Mouse (Mus musculus) thymus, adult 18-20 months (tissue): ENCODE results near the gene Zfp46.

Source experiments
- DNase-seq, 2 experiments: peaks; one replicate each; pipeline ENCODE4 v3.0.0; 2022; ENCODE audit warnings: mixed read lengths in 2 of 2

Zfp46 gene

GRCm38 (mm10) chr4:136284455-136284854, at the start of gene Zfp46:
TSS of gene Zfp46 (plus strand) at chr4:136284683.
- DNase-seq: no peak

DNA sequence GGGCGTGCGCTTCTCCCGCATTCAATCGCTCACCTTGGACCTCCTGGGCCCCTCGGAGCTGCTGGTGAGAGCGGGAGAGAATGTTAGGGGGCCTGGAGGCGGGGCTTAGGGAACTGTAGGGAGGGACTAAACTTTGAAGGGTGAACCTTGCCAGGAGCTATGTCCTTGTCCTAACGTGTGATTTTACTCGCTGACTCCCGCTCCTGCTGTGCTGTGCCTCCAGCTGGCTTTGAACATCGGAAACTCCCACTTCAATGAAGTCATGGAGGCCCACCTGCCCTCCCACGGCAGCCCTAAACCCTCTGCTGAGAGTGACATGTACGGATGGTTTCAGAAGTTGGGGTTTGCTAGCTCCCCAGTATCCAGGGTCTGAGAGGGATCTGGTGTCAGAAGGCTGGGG, 45.8 kb upstream of the Zfp46 start:
- DNase-seq: no peak

DNA sequence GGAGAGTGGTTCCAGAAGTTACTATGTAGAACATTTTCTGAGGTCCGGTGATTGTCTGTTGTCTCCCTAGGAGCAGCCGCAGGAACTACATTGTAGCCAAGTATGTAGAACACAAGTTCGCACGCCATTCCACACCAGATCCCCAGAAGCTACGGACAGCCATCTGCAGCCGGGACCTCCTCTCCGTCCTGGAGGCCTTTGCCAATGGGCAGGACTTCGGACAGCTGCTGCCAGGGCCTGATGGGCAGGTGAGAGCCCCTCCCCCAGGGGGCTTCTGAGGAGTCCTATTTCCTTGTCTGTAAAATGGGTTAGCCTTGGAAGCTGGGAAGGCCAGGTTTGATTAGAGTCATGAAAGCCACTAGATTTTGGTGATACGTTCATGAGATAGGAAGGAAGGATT, 45.4 kb upstream of the Zfp46 start:
- DNase-seq: no peak

GRCm38 (mm10) chr4:136239622-136240021, 44.9 kb upstream of the Zfp46 start:
- peak; percentile 55 to 56 for DNase-seq

DNA sequence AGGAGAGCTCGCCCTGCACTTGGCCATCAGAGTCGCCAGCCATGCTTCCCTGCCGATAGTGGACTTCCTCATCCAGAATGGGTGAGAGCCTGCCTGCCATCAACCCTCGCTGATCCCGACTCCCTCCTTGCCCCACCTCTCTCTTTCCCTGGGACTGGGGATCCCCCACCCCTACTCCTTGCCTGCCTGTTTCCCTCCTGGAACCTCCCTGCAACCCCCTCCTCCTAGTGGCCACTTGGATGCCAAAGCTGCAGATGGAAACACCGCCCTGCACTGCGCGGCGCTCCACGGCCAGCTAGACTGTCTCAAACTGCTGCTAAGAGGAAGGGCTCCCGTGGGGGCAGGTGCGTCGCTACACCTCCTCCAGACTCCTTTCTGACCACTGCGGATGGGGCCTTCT, 44.4 kb upstream of the Zfp46 start:
- no peak for DNase-seq

DNA sequence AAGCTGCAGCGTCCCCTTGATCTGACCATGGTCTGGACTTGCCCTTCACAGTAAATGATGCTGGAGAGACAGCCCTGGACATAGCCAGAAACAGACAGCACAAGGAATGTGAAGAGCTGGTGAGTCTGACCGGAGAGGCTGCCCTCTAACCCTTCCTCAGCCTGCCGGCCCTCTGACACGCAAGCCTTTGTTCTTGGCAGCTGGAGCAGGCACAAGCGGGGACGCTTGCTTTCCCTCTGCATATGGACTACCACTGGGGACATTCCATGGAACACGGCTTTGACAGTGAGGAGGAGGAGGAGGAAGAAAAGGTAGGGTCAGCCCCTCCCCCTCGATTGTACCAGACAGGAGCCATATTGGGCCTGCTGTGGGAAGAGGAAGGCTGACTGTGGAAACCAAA, 43.5 kb upstream of the Zfp46 start:
- DNase-seq: no peak

DNA sequence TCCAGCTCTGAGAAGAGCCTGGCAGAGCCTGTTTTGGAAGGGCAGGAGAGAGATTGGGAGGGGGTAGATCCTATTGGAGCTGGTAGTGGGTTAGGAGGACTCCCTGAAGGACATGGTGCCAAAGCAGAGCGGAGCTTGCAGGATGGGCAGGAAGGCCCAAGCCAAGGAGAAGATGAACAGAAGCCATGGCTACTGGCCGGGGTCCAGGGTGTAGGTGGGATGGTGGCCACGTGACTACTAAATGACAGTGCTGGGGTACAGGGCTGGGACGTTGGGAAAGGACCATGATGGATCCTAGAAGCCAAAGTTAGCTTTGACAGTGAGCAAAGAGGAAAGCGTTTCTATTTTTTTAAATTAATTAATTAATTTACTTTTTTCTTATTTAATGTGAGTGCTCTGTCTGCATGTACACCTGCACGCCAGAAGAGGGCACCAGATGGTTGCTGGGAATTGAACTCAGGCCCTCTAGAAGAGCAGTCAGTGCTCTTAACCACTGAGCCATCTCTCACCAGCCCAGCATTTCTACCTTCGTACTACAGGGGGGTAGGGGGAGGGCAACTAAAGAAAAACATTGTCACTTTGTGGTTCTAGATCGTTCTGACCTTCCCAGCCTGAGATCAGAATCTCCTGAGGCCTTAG, 42.3 kb upstream of the Zfp46 start:
- no peak for DNase-seq

DNA sequence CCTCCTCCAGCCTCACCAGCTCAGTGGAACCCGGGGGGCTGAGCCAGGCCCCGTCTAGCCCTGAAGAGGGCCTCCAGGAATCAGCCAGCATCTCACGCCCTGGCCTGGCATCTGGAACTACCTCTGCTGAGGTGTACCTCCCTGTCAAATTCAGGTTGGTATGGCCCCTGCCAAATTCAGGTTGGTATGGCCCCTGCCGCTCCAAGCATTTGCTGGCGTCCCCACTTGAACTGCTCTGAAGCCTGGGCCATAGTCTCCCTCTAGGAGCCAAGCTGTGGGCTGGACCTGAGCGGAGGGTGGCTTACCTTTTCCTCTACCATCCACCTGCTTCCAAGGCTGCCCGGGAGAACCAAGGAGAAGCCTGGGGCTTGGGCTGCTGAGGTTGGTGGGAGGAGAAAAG, 41.8 kb upstream of the Zfp46 start:
- no peak for DNase-seq

GRCm38 (mm10) chr4:136244208-136244607, 40.3 kb upstream of the Zfp46 start:
- no peak for DNase-seq

DNA sequence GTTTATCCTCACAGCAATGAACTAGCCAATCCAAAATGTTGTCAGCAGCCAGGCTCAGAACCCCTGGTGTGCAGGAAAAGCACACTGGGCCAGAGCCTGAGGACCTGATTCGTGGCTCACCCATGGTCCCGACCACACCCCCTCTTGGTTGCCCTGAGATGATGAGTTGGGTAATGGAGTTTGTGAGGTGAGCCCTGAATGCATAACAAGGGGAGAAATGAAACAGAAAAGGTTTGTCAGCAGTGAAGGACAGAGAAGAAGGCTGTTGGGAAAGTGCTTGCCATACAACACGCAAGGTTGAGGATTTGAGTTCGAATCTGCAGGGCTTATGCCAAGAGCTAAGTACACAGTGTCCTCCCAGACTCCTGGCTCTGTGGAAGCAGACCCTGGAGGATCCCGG, 38.8 kb upstream of the Zfp46 start:
- no peak for DNase-seq

DNA sequence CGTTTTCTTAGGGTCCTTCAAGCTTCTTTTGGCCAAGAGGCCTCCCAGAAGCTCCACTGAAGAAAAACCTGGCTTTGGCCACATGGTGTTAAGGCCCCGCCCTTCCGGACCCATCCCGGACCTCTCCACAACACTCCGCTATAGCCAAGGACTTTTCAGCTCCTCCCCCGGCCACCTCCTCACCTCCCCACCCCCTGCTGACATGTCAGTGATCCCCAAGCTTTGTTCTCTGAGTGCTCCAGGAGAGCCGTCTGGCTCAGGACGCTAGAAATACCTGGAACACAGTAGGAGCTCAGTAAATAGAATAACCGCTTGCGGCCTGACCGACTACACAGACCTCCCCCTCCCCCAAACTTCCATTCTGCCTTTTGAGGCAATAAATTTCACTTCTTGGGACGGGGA, 37.9 kb upstream of the Zfp46 start:
- DNase-seq: no peak

GRCm38 (mm10) chr4:136247386-136247728, 37.1 kb upstream of the Zfp46 start:
- DNase-seq: no peak

DNA sequence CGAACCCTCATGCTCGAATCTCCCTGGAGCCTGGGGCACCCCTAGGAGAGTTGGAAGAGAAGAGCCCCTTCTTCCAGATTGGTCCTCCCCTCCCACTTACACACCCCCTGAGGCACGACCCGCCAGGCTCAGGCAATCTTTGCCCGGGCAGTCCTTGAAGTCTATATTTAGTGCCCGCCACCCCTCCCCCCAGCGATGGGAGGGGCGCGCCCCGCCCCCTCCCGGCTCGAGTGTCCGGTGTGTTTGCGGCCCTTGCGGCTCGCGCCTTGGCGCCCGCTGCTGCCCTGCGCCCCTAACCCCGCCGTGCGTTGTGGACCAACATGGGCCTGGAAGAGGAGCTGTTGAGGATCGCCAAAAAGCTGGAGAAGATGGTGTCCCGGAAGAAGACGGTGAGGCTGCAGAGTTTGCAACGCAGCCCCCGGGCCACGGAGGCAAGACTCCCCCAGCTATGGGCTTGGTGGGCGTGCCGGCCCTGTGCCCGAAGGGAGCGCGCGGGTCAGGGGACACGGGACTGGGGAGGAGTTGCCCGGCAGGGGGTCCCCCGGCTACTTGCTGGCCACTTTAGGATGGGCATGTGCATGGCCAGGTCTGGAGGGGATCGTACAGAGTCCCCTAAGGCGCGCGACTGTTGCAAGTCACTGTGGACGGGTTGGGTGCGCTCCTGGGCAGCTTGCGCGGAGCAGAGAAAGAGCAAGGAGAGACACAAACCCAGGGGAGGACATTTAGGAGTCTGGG, 36.6 kb upstream of the Zfp46 start, which contains the start of gene Tcea3:
Gene Tcea3, plus strand, starts transcription at position 1 of the 735 bp plus-strand sequence.
- DNase-seq: no peak

- no peak for DNase-seq
Measured at GRCm38 (mm10) chr4:136248464-136249331, 35.8 kb upstream of the Zfp46 start.

GRCm38 (mm10) chr4:136249332-136249647, 35.2 kb upstream of the Zfp46 start:
- no peak for DNase-seq

DNA sequence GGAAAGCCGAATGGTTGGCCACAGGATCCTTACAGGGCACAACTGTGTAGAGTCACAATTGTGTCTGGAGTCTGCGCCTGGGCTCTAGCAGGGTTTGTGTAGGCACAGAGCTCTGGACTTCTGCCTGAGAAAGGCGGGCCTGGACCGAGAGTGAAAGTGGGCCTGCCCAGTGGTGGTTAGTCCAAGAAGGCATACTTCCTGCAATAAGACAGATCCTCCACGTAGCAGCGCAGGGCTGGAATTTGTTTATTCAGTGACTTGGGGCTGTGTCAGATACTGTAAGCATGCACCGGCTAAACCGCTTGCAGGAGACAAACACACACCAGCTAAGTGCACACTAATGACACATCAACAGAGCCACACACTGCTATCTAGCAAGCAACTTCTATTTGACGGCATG, 34.7 kb upstream of the Zfp46 start:
- DNase-seq: no peak

- no peak for DNase-seq
Measured at GRCm38 (mm10) chr4:136255919-136256318, 28.6 kb upstream of the Zfp46 start.

GRCm38 (mm10) chr4:136256696-136257095, 27.8 kb upstream of the Zfp46 start:
- DNase-seq: no peak

- no peak for DNase-seq
Measured at GRCm38 (mm10) chr4:136259916-136260315, 24.6 kb upstream of the Zfp46 start.

DNA sequence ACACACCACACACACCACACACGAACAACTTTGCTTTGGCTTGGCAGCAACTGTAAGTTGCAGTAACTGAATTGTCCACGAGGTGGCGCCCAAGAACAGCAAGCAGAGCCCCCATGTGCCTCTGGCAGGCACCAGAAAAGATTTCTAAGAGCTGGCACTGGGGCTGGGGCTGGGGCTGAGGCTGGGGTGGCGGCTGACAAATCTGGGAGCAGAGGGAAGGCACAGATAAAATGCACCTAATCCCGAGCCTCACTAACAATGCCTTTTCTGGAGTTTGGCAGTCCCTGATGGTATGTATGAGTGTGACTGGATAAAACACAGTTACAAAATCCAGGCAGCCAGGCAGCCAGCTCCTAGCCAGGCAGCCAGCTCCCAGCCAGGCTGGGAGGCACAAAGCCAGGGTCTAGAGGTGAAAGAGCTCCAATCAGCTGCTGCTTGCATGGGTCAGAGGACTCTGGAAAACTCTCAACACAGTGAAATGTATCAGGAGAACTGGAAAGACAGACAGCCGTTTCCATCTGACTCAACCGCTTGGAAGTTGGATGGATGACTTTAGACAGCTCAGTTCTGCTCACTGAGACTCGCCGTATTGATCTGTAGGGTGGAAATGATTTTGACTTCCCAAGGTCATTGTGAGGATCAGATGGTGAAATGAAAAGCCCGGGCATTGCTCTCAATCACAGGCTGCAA, 23.8 kb upstream of the Zfp46 start:
- DNase-seq: peak in 1 of 2 experiments; percentile 47

DNA sequence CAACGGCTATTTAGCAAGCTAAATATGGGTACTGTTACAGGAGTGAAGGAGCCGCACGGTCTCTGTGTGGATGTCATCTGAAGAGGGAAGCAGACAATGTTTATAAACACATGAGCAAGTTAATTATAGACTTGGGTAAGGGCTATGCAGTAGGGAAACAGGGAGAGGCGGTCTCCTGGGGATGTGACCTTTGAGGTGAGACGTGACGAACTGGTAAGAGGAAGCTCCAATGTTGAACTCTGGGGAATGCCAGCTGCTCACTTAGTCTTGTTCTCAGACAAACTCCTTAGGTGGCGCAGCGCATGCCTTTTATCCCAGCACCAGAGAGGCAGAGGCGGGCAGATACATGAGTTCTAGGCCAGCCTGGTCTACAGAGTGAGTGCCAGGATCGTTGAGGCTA, 22.6 kb upstream of the Zfp46 start:
- no peak for DNase-seq

GRCm38 (mm10) chr4:136263555-136263954, 20.9 kb upstream of the Zfp46 start:
- DNase-seq: no peak

DNA sequence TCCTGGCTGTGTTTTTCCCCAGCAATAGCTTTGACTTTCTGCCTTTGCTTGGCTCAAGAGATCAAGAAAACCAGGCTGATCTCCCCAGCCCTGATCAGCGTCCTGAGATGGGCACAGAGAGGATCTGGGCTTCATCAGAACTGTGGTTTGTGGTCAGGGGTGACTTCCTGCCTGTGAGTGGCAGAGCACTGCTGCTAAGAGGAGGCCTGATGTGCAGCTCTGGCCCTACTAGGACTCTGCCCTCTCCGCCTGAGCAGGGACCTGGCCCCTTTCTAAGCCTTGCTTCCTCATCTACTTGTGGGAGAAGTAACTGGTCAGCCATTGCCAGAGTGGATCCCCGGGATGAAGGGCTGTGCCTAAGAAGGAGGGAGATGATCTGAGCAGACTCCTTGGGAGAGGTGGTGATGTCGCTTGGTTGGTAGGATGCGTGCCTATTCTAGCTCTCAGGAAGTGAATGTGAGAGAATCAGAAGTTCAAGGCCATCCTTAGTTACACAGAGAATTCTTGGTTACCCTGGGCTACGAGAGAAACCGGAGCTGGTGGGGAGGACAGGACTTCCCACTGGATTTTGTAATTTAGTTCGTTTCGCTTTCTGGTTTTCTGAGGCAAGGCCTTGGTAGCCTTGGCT, 17.7 kb upstream of the Zfp46 start:
- DNase-seq: peak; percentile 24 to 47
